Mouse (Mus musculus) neural tube, embryonic 13.5 days (tissue): ENCODE results near the gene Sugct. TPM values are rescaled to one million over a fixed set of nuclear protein-coding genes. Genes with fewer than 3 reads are reported as not detected.

Experiments used
- ATAC-seq: fragments of 200-750 bp; cut with Nextera tagmentation; 2 replicates; pipeline ENCODE4 v1.8.0; 2017; ENCODE audit warnings: low read depth, mild to moderate bottlenecking, moderate TSS enrichment, moderate library complexity
- H3K27ac ChIP-seq: fragments of 300-500 bp; sonication (generic); replicated peaks from 2 replicates; pipeline ENCODE4 v1.5.1; 2015; ENCODE audit warnings: moderate library complexity, mild to moderate bottlenecking, inconsistent platforms
- H3K27me3 ChIP-seq: fragments of 300-500 bp; sonication (generic); 2 replicates; pipeline ENCODE4 v1.6.1; 2015; ENCODE audit warnings: mild to moderate bottlenecking, inconsistent platforms
- H3K36me3 ChIP-seq: fragments of 300-500 bp; sonication (generic); 2 replicates; pipeline ENCODE4 v1.6.1; 2015; ENCODE audit warnings: mild to moderate bottlenecking, inconsistent platforms
- H3K4me1 ChIP-seq: fragments of 300-500 bp; sonication (generic); replicated peaks from 2 replicates; pipeline ENCODE4 v1.6.1; 2015; ENCODE audit warnings: inconsistent platforms
- H3K4me2 ChIP-seq: fragments of 300-500 bp; sonication (generic); 2 replicates; pipeline ENCODE4 v1.6.1; 2015; ENCODE audit warnings: inconsistent platforms, mild to moderate bottlenecking, moderate library complexity
- H3K4me3 ChIP-seq: fragments of 300-500 bp; sonication (generic); 2 replicates; pipeline ENCODE4 v1.5.1; 2015; ENCODE audit warnings: mild to moderate bottlenecking, inconsistent platforms
- H3K9ac ChIP-seq: fragments of 300-500 bp; sonication (generic); 2 replicates; pipeline ENCODE4 v1.6.1; 2015; ENCODE audit warnings: moderate library complexity, mild to moderate bottlenecking, inconsistent platforms
- H3K9me3 ChIP-seq: fragments of 300-500 bp; sonication (generic); 2 replicates; pipeline ENCODE4 v1.6.1; 2016; ENCODE audit warnings: inconsistent platforms
- WGBS: fragments of 180-500 bp; shearing (Covaris S2); methylation state at CpG from one replicate; pipeline ENCODE4 v1.1.7; 2015; 5-methylcytosine and 5-hydroxymethylcytosine counted together
- polyA plus RNA-seq: library from polyadenylated mRNA; unstranded; fragments of >200 nt; fragmentation: Nextera tagmentation; extraction: Ambion mirVana; gene quantifications from 2 replicates; pipeline ENCODE4 v1.2.1, GENCODE M21; 2015

Gene Sugct
- polyA plus RNA-seq, 1 experiment from 2014 or later, result 3.2 TPM

- H3K36me3 ChIP-seq, result no peaks in the 10 kb centered on the region
- peaks cover 8% of the 10 kb centered on the region; the same call in 1 of the 2 replicates for H3K9me3 ChIP-seq
- no peak overlapping the region for H3K9ac ChIP-seq
- WGBS, result 83% methylated on average over 1 of the region's 1 CpGs
- no peaks in the 10 kb centered on the region for H3K27me3 ChIP-seq
- no peak overlapping the region for H3K4me2 ChIP-seq
- no peaks in the 10 kb centered on the region for H3K4me1 ChIP-seq
- no peak for ATAC-seq
- H3K27ac ChIP-seq, result no peak overlapping the region
- no peak overlapping the region for H3K4me3 ChIP-seq
Observed at GRCm38 (mm10) chr13:17420557-17420956, 274.8 kb downstream of the Sugct start.

GRCm38 (mm10) chr13:17342836-17343235, 352.5 kb downstream of the Sugct start:
- Histone ChIP-seq H3K27ac (no peak overlapping the region), H3K27me3 (no peaks in the 10 kb centered on the region), H3K4me3 (no peak overlapping the region), H3K4me2 (no peak overlapping the region), H3K4me1 (no peaks in the 10 kb centered on the region), H3K9me3 (no peaks in the 10 kb centered on the region), H3K9ac (no peak overlapping the region), H3K36me3 (no peaks in the 10 kb centered on the region)
- ATAC-seq, result no peak
- 92% methylated on average over 8 of the region's 8 CpGs for WGBS

GRCm38 (mm10) chr13:17335885-17336540, 359.3 kb downstream of the Sugct start:
- no peak overlapping the region for H3K27ac ChIP-seq
- H3K9ac ChIP-seq, result no peak overlapping the region
- no peak overlapping the region for H3K4me2 ChIP-seq
- WGBS, result 84% methylated on average over 4 of the region's 4 CpGs
- no peaks in the 10 kb centered on the region for H3K27me3 ChIP-seq
- no peak for ATAC-seq
- H3K36me3 ChIP-seq, result no peaks in the 10 kb centered on the region
- H3K9me3 ChIP-seq, result no peaks in the 10 kb centered on the region
- no peaks in the 10 kb centered on the region for H3K4me1 ChIP-seq
- no peak overlapping the region for H3K4me3 ChIP-seq

- Histone ChIP-seq H3K36me3 (no peaks in the 10 kb centered on the region), H3K27me3 (no peaks in the 10 kb centered on the region), H3K4me3 (no peak overlapping the region), H3K4me2 (no peak overlapping the region), H3K27ac (no peak overlapping the region), H3K9ac (no peak overlapping the region), H3K9me3 (no peaks in the 10 kb centered on the region), H3K4me1 (no peaks in the 10 kb centered on the region)
- 88% methylated on average over 4 of the region's 4 CpGs for WGBS
- ATAC-seq, result no peak
Observed at GRCm38 (mm10) chr13:17326863-17327262, 368.5 kb downstream of the Sugct start.

- H3K36me3 ChIP-seq, result no peaks in the 10 kb centered on the region
- no peak overlapping the region for H3K27ac ChIP-seq
- H3K4me1 ChIP-seq, result peaks cover 3% of the 10 kb centered on the region; the same call in 1 of the 2 replicates
- 83% methylated on average over 4 of the region's 4 CpGs for WGBS
- no peak overlapping the region for H3K9ac ChIP-seq
- H3K9me3 ChIP-seq, result no peaks in the 10 kb centered on the region
- no peaks in the 10 kb centered on the region for H3K27me3 ChIP-seq
- ATAC-seq, result no peak
- H3K4me2 ChIP-seq, result no peak overlapping the region
- H3K4me3 ChIP-seq, result no peak overlapping the region
Observed at GRCm38 (mm10) chr13:17301590-17301989, 393.8 kb downstream of the Sugct start.

GRCm38 (mm10) chr13:17297462-17298005, 397.8 kb downstream of the Sugct start:
- H3K9ac ChIP-seq, result no peak overlapping the region
- H3K36me3 ChIP-seq, result no peaks in the 10 kb centered on the region
- no peak overlapping the region for H3K4me2 ChIP-seq
- H3K27me3 ChIP-seq, result no peaks in the 10 kb centered on the region
- H3K9me3 ChIP-seq, result no peaks in the 10 kb centered on the region
- 78% methylated on average over 1 of the region's 1 CpGs for WGBS
- no peak for ATAC-seq
- H3K4me1 ChIP-seq, result peaks cover 3% of the 10 kb centered on the region; the same call in 1 of the 2 replicates
- no peak overlapping the region for H3K27ac ChIP-seq
- H3K4me3 ChIP-seq, result no peak overlapping the region

GRCm38 (mm10) chr13:17296912-17297311, 398.4 kb downstream of the Sugct start:
- Histone ChIP-seq H3K27me3 (no peaks in the 10 kb centered on the region), H3K4me1 (peaks cover 3% of the 10 kb centered on the region; the same call in 1 of the 2 replicates), H3K36me3 (no peaks in the 10 kb centered on the region), H3K4me3 (no peak overlapping the region), H3K4me2 (no peak overlapping the region), H3K9ac (no peak overlapping the region), H3K27ac (no peak overlapping the region), H3K9me3 (no peaks in the 10 kb centered on the region)
- 20% methylated on average over 4 of the region's 4 CpGs for WGBS
- no peak for ATAC-seq

GRCm38 (mm10) chr13:17296460-17296859, 398.9 kb downstream of the Sugct start:
- ATAC-seq, result no peak
- no peaks in the 10 kb centered on the region for H3K27me3 ChIP-seq
- 36% methylated on average over 3 of the region's 3 CpGs for WGBS
- no peak overlapping the region for H3K4me2 ChIP-seq
- H3K36me3 ChIP-seq, result no peaks in the 10 kb centered on the region
- no peak overlapping the region for H3K4me3 ChIP-seq
- no peak overlapping the region for H3K9ac ChIP-seq
- peaks cover 5% of the 10 kb centered on the region; the same call in 1 of the 2 replicates for H3K4me1 ChIP-seq
- no peaks in the 10 kb centered on the region for H3K9me3 ChIP-seq
- H3K27ac ChIP-seq, result no peak overlapping the region

GRCm38 (mm10) chr13:17291057-17291456, 404.3 kb downstream of the Sugct start:
- Histone ChIP-seq H3K4me2 (no peak overlapping the region), H3K27ac (no peak overlapping the region), H3K4me1 (peaks cover 7% of the 10 kb centered on the region; the same call in 1 of the 2 replicates), H3K4me3 (no peak overlapping the region), H3K9ac (no peak overlapping the region), H3K36me3 (no peaks in the 10 kb centered on the region), H3K27me3 (no peaks in the 10 kb centered on the region), H3K9me3 (no peaks in the 10 kb centered on the region)
- 38% methylated on average over 3 of the region's 3 CpGs for whole genome bisulfite sequencing
- ATAC-seq, result no peak

- Histone ChIP-seq H3K9ac (no peak overlapping the region), H3K36me3 (no peaks in the 10 kb centered on the region), H3K27me3 (no peaks in the 10 kb centered on the region), H3K27ac (no peak overlapping the region), H3K4me1 (peaks cover 7% of the 10 kb centered on the region; the same call in 1 of the 2 replicates), H3K4me2 (no peak overlapping the region), H3K4me3 (no peak overlapping the region), H3K9me3 (no peaks in the 10 kb centered on the region)
- 38% methylated on average over 1 of the region's 1 CpGs for WGBS
- ATAC-seq, result no peak
Observed at GRCm38 (mm10) chr13:17288377-17288776, 407.0 kb downstream of the Sugct start.

GRCm38 (mm10) chr13:17245936-17246335, 449.4 kb downstream of the Sugct start:
- no peaks in the 10 kb centered on the region for H3K9me3 ChIP-seq
- no peak overlapping the region for H3K9ac ChIP-seq
- no peaks in the 10 kb centered on the region for H3K27me3 ChIP-seq
- H3K27ac ChIP-seq, result no peak overlapping the region
- no peaks in the 10 kb centered on the region for H3K4me1 ChIP-seq
- H3K36me3 ChIP-seq, result no peaks in the 10 kb centered on the region
- no peak overlapping the region for H3K4me3 ChIP-seq
- WGBS, result 89% methylated on average over 3 of the region's 3 CpGs
- ATAC-seq, result no peak
- H3K4me2 ChIP-seq, result no peak overlapping the region

- Histone ChIP-seq H3K9me3 (no peaks in the 10 kb centered on the region), H3K9ac (no peak overlapping the region), H3K36me3 (no peaks in the 10 kb centered on the region), H3K27ac (no peak overlapping the region), H3K4me3 (no peak overlapping the region), H3K4me1 (no peaks in the 10 kb centered on the region), H3K27me3 (no peaks in the 10 kb centered on the region), H3K4me2 (no peak overlapping the region)
- no peak for ATAC-seq
- 57% methylated on average over 3 of the region's 3 CpGs for WGBS
Observed at GRCm38 (mm10) chr13:17216524-17216923, 478.8 kb downstream of the Sugct start.

- Histone ChIP-seq H3K9me3 (no peaks in the 10 kb centered on the region), H3K9ac (no peak overlapping the region), H3K4me3 (no peak overlapping the region), H3K4me2 (no peak overlapping the region), H3K36me3 (no peaks in the 10 kb centered on the region), H3K27ac (no peak overlapping the region), H3K4me1 (no peaks in the 10 kb centered on the region), H3K27me3 (no peaks in the 10 kb centered on the region)
- ATAC-seq, result no peak
Observed at GRCm38 (mm10) chr13:17212681-17213080, 482.7 kb downstream of the Sugct start.
